Mouse (Mus musculus): Measurements from ENCODE around the gene Lef1.

The Lef1 gene

DNA sequence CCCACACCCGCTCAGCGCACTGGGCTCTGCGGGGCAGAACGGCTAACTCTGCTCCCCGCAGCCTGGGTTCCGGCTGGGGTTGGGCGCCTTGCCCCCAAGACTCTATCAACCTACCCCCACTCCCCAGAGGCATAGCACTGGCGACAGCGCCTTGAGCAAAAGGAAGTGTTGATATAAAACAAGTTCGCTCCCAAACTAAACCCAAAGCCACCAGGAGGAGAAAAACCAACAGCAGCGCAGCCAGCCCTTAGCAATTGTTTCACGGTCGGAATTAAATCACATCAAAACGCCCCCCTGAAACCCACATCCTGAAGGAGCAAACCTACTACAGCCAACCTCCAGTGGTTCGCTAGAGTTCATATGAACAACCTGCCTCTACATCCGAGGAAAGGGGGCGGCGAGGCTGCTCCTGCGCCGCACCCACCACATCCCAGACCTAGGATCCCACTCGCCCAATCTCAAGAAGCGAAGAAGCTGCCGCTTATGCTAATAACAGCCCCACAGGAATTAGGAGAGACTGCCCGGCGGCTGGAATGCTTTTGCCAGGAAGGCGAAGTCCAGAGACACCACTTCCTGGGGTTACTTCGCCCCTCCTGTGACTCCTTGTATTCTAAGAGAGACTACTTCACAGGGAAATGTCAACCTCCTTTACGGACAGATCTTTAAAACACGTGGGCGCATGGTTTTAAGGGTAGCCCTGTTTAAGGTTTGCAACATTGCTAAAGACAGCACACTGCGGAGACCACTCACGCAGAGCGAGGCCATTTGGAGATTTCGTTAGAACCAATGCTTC lies 2.8 kb upstream of the Lef1 start:
- no peak for DNase-seq (ENCODE audit: low spot score)

DNA sequence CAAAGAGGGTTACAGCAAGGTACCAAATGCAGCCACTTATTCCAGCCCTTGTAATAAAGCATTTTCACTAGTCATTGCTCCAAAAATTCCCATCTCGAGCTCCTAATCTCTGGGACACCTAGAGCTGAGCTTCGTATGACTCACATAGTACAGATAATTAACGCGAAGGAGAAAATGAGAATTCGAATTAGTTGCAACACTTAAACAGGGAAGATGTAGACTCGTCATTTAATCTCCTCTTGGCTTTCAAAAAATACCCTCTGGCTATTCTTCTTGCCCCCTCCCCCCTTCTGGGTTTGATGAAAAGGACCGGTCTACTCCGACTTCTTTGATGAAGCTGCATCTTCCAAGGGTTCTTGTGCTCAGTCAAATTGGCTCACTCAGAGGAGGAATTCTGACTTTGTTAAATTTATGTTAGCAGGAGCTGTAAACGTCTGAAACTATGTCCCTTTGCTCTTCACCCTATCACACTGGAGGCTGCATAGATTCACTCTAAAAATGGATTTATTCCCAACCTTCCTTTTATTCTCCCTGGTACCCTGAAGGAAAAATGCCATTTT lies 2.1 kb upstream of the Lef1 start:
- no peak for DNase-seq (ENCODE audit: low spot score)

DNA sequence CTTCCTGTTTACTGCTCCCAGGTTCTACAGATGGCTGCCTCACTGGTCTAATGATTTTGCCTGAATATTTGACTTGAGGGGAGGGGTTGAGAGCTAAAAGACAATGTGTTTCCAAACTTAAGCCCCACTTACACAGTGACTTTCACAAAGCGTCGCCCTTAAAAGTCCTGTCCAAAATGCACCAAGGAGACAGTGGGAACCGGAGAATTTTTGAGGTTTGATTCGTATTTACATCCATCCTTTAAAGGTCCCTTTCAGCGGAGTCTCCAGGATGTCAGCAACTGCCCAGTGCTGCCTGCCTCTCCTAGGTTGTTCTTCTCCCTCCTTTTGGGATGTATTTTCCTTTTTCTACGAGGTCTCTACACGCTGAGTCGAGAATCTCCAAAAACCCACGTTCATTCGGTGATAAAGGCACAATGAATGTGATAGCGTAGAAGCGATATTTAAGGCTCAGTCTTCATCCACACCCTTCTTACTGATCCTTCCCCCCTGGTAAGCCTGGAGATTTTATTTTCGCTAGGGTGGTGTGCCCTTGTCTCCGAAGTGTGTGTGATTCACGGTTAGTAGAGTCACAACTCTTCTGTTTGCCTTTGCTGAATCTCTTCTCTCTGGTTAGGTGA lies 1.1 kb upstream of the Lef1 start:
- DNase-seq (ENCODE audit: low spot score), result no peak

DNA sequence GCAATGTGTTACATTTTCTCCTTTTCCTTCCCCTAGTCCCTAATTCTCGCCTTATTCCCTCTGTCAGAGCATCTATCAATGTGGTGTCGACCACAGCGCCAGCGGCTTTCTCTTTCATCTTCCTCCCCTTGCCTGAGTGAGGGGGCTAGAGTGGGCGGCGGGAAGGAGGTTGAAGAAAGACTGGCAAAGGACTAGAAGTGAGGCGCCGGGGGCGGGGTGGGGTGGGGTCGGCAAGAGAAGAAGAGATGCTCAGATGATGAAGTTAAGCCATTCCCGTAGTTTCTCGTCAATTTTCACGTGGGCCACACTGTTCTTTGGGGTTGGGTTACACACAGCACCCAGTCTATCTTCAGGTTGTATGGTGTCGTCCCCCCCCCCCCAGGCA lies 593 bp upstream of the Lef1 start:
- DNase-seq (ENCODE audit: low spot score), result no peak

DNA sequence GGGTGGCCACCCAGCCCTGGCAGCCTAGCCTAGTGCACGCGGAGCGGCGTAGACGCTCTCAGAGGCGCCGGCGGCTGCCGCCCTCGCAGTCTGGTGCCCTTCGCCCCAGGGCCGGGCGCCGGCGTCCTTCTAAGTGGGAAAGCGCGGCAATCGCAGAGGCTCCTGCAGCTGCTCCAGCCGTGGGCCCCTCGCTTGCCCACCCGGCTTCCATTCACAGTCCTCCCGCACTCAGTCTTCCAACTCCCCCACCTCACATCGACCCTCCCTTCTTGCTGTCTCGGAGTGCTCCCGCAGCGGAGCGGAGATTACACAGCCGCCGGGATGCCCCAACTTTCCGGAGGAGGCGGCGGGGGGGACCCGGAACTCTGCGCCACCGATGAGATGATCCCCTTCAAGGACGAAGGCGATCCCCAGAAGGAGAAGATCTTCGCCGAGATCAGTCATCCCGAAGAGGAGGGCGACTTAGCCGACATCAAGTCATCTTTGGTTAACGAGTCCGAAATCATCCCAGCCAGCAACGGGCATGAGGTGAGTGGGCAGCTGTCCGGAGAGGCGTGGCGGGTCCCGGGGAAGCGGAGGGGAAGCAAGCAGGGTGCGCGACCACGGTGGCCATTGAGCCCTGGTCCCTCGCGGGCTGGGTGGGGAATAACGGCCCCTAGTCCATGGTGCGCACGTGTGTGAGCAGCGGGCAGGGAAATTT lies 1.0 kb downstream of the Lef1 start:
- peak; percentile 36 for DNase-seq (ENCODE audit: low spot score)

DNA sequence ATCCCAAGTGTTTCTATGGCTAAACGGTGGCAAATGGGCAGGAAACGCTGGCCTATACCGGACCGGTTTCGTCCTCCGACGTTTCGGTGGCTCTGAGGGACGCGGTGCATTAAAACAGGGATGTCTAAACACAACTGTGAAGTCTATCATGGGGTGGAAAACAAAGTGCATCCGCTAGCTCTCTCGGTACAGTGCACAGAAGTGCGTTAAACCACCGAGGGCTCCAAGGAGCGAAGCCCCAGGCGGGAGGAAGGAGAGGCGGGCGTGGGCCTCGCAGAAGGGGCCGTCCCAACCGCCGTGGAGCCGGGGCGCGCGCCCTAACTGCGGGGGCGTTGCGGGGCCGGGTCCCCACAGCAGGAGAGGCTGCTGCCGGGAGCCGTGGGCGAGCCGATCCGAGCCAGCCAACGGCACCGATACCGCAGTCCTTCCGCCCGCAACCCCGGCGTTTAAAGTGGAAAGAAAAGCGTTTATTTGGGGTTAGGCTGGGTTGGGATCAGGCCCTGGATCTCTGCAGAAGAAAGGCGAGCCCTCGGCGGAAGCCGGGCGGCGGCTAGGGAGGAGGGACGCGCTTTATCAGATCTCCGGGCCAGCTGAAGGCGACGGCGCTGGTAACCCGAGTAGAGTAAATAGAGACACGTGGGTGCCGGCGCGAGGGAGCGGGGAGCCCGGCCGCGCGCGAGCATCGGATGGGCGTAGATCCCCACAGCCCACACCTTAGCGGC lies 1.7 kb downstream of the Lef1 start:
- DNase-seq (ENCODE audit: low spot score), result peak; percentile 30

DNA sequence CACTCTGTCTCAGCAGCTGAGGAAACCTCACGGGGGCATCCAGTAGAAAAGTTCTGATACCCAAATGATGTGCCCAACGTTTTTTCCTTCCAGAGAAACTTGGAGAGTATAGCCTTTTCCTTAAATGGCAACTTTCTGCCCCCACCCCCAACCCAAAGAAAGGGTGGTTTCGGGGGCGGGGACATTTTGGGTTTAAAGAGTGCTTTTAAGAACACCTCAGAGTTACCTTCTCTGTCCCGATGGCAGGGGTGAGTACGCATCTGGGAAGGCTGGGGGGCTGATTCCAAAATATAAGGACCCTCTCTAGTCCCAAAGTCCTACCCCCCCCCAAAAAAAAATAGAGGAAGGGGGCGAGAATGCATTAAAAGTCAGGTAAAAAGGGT lies 2.3 kb downstream of the Lef1 start:
- no peak for DNase-seq (ENCODE audit: low spot score)

DNA sequence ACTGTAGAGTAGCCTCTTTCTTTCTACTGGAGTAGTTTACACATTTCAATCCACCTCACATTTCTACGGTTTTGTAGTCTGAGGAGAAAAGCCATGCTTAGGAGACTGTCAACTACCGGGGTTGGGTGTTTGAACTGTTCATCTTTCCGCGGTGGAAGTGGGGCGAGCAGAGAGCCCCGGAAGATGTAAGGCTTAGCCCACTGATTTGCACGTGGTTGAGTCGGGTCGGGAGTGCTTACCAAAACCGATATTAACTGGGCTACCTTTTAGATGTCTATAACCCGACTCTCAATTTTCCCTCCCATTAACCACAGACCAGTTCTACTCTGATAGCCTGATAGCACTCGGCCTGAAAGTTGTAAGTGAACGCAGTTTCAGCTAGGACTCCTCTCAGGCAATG lies 2.8 kb downstream of the Lef1 start:
- no peak for DNase-seq (ENCODE audit: low spot score)

DNA sequence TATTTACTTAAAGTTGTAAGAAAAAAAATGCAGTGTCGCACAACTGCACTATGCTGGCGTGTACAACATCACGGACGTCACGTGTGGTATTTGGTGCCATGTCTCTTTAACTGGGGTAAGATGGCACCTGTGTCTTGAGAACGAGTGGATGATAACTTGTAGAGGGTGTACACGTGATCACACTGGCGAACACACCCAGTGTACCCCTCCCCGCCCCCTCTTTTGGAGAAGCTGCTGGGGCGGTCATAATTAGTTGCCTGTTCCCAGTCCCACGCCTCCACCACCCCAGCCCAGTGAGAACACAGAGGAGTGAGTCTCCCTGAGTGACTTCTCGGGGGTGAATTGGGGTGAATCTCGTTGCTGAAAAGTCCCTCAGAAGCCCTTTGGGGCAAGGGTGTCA lies 5.8 kb downstream of the Lef1 start:
- DNase-seq (ENCODE audit: low spot score), result no peak

DNA sequence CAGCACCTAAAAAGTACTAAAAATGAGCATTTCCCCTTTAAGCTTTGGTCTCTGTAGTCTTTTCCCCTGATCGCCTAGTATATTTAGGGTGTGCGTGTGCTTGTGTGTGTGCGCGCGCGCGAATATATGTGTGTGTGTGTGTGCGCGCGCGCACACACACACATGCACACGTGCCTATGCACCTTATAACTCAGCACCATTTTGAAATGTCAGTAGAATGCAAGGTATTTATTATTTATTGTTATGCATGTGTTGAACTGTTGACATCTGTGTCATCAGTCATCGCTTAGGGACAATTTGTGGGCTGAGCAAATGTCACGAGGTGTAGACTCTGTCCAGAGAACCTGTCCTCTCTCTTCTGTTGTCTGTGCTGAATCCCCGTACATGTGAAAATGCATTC lies 7.1 kb downstream of the Lef1 start:
- no peak for DNase-seq (ENCODE audit: low spot score)

DNA sequence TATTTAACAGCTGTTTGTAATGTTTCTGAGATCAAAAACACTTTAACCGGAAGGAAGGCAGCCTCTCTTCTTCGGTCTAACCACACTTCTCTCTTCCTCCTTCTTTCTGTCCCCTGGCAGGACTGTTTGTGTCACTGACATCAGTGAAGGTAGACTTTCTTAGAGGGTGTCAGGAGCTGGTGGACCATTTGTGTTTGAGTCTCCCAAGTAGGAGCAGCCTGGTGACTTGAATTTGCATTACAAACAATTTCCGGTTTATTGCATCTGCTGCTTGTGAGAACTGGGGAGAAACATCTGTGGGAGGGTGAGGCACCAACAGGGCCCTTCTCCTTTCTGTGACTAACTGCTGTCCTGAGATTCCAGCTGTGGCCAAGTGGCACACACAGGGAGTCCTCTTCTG lies 7.6 kb downstream of the Lef1 start:
- DNase-seq (ENCODE audit: low spot score), result no peak

DNA sequence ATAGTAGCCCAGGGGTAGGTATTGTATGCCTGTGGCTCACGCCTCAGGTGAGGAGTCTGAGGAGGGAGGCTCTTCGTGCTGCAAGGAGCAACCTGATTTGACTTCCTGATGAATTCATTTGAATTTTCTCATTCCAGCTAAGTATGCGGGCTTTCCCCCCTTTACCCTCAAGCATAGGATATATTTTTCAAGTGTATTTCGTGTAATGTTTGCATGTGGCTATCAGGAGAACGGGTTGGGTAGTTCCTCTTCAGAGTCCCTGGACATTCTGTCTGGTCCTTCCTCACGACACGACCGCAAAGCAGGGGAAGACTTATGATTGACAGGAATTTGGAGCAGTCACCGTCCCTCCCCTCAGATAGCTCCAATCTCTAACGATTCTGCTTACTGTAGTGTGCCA lies 9.2 kb downstream of the Lef1 start:
- DNase-seq (ENCODE audit: low spot score), result no peak

DNA sequence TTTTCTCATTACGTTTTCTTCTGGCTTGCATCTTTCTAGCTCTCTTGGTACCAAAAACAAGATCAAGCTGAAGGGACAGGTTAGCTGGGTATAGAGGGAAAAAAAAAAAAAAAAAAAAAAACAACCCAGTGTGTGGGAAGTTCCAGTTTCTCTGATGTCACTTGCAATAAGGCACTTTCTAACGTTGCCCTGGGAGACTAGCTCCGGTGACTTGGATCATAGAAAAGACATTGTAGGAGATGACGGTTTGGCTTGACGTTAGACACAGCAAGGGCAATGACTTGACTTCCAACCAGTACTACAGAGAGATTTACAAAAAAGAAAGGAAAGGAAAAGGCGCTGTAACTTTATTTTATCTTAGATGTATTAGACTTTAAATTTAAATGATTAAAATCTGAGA lies 13.2 kb downstream of the Lef1 start:
- no peak for DNase-seq (ENCODE audit: low spot score)

DNA sequence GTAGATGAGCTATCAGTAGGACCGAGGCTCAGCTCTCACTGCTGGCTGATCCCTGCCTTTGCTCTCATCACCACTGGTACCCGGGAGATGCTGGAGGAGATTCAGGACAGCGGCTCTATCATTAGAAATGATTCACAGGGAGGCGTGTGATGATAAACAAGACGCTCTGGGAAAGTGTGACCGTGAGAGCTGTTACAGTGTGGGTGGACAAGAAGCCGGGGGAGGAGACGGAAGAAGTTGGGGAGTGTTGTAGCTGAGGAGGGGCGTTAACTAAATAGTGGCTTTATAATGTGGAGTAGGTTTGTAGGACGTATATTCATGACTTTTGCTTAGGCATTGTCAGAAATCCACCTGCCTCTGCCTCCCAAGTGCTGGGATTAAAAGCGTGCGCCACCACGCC lies 15.6 kb downstream of the Lef1 start:
- DNase-seq (ENCODE audit: low spot score), result no peak

DNA sequence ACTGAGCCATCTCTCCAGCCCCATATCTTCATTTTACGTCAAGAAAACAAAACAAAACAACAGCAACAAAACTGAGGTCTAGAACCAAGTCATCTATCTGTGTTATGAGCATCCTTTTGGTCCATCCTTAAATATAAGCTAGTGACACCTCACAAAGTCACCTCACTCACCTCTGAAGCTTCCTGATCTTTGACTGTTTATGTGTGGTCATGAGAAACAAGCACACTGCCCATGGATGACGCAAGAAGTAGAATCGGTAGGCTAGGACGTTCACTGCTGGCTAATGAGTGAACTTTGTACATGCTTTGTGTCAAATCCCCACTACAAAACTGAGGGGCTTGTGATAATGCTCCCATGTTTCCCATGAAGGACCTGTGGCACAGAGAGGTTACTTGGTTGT lies 16.2 kb downstream of the Lef1 start:
- DNase-seq (ENCODE audit: low spot score), result no peak

DNA sequence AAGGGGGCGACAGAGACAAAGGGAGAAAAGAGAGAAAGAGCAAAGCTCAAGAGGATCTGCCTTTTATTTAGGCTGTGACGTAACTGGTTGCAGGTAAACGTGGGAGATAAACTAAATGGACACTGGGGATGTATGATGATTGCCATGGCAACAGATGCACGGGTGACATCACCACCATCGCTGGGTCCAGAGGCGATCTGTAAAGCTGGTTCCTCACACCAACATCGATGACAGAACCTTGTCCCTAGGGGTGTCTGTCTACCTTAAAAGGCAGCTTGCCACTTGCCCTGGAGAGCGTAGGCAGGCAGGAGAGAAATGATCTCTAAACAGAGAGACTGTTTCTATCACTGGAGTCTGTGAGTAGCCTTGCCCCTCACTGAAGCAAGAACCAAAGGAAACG lies 23.7 kb downstream of the Lef1 start:
- DNase-seq (ENCODE audit: low spot score), result no peak

DNA sequence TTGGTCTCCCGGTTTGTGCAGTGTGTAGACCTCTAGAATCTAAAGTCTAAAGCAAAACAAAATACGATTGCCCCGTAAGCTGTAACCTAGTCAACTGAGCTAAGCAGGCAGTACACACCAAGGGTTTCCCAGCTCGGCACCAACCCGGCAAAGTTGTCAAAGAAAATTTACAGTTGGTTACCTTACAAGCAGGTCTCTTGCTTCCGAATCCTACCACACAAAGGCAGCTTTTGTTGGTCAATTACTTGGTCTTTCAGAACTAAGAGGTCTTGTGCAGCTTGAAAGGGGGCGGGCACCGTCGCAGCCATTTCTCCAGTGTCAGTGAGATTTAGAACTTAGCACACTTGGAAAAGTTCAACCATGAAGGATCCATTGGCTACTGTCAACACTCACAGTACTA lies 25.2 kb downstream of the Lef1 start:
- no peak for DNase-seq (ENCODE audit: low spot score)

DNA sequence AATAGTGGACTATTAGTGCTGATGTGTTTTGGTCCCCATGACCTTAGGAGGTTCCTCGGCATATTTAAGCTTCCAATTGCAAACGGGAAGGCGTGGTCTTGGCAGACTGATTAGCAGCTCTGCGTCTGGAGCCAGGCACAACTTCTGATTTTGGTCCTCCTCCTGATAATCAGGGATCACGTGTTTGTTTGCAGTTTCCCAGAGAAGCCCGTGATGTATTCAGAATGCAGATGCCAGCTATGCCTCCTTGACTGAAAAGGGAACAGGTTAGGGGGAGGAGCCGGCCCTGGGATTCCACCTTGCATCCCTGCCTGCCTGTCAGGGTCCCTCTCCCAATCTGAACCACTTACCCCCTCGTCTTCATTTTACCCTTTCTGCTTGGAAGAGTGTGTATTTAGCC lies 26.2 kb downstream of the Lef1 start:
- no peak for DNase-seq (ENCODE audit: low spot score)

DNA sequence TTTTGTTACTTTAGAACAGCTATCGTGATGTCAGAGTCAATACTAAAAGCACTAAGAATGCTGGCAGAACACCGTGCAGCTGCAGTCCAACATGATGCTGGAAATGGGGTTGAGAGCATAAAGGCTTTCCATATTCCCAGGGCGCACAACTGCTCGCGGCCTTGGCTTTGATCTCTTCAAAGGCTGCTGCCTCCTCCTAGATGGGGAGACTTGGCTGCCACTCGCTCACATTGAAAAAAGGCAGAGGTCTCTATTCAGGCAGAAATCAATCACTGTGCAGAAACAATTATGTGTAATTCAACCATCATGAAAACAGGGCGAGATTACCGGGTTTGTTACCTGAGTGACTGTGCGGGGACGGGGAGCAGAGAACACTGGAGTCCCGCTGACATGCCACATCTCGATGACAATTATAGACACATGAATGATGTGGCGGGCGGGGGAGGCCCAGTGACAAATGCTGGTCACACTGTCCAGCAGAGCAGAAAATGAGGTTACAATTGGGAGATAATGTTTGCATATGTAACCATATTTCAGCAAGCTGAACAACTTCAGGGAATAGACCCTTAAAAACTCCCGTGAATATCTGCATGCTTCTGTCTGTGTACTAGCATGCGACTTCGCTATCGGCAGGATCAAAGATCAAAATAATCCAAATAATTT lies 27.0 kb downstream of the Lef1 start:
- DNase-seq (ENCODE audit: low spot score), result no peak

DNA sequence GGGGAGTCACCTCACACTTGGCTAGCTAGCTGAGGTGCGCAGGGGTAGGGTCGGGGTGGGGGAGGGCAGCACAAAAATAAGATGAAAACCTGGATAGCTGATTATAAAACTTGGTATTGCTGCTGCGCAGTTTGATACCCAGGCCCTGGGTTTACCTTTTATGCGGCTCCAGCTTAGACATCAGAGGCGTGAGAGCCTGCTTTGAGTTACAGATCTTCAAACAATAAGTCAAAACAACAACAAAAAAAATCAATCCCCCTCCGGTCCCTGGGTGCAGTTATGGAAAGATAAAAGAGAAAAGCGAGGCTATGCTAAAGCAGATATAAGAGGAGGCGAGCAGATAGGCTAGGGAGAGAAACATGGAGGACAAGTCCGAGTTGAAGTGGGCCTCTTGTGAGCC lies 28.0 kb downstream of the Lef1 start:
- no peak for DNase-seq (ENCODE audit: low spot score)

DNA sequence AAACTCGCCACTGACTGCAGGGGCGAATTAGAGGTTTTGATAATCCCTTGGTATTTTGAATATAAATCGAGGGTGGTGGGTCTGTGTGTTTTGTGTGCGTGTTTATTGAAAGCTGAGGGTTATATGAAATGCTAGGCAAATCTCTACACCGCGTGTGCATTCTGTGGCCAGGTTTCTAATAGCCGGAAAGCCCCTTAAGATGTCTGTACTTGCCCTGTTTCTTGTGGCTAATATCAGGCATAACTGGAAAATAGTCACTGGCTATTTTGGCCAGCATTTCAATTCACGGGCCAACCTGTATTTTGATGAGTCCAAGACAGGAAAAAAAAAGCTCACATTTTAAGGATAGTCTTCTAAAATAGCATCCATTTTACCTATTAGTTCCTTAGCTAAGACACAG lies 28.5 kb downstream of the Lef1 start:
- DNase-seq (ENCODE audit: low spot score), result no peak
